Mouse (Mus musculus): Measurements from ENCODE around the gene Aqr. TPM values are rescaled to one million over a fixed set of nuclear protein-coding genes. Genes with fewer than 3 reads are reported as not detected.

Gene Aqr
- polyA plus RNA-seq, 1 experiment: 30.5 TPM

- no peak overlapping the region for H3K27ac ChIP-seq (ENCODE audit: insufficient read depth, low read depth, low read length)
- TF ChIP-seq POLR2A (IDR thresholded peaks at IDR 0.05; ENCODE audit: borderline replicate concordance, low read depth, low read length): peak; percentile 80; the same call in 1 of the 2 replicates
- TF ChIP-seq CTCF (IDR thresholded peaks at IDR 0.05; ENCODE audit: low read depth, low read length): no peak
These were observed 12.0 kb downstream of the Aqr start for GRCm38 (mm10) chr2:114174651-114175484.

GRCm38 (mm10) chr2:114173248-114173647 lies 13.6 kb downstream of the Aqr start:
- H3K4me3 ChIP-seq (ENCODE audit: insufficient read depth, low read length): no peak overlapping the region
- TF ChIP-seq CTCF (IDR thresholded peaks at IDR 0.05; ENCODE audit: low read depth, low read length): no peak
- peaks cover 4% of the 10 kb centered on the region; the same call in 1 of the 2 replicates for H3K4me1 ChIP-seq (ENCODE audit: control insufficient read depth, insufficient read depth, low read length)
- no peak overlapping the region for H3K27ac ChIP-seq (ENCODE audit: insufficient read depth, low read depth, low read length)

More at GRCm38 (mm10) chr2:114174651-114175484, 12.0 kb downstream of the Aqr start:
- Histone ChIP-seq H3K4me3 (ENCODE audit: insufficient read depth, low read length) (peak overlapping the region; percentile 80), H3K4me1 (ENCODE audit: control insufficient read depth, insufficient read depth, low read length) (peaks cover 4% of the 10 kb centered on the region; the same call in 1 of the 2 replicates)

- Histone ChIP-seq H3K27ac (ENCODE audit: insufficient read depth, low read depth, low read length) (no peak overlapping the region), H3K4me1 (ENCODE audit: control insufficient read depth, insufficient read depth, low read length) (no peaks in the 10 kb centered on the region), H3K4me3 (ENCODE audit: insufficient read depth, low read length) (no peak overlapping the region)
- no peak for TF ChIP-seq CTCF (IDR thresholded peaks at IDR 0.05; ENCODE audit: low read depth, low read length)
- no peak for TF ChIP-seq POLR2A (IDR thresholded peaks at IDR 0.05; ENCODE audit: borderline replicate concordance, low read depth, low read length)
These were observed 19.0 kb downstream of the Aqr start for GRCm38 (mm10) chr2:114167837-114168236.

- TF ChIP-seq CTCF (IDR thresholded peaks at IDR 0.05; ENCODE audit: low read depth, low read length) (no peak), POLR2A (IDR thresholded peaks at IDR 0.05; ENCODE audit: borderline replicate concordance, low read depth, low read length) (no peak)
- H3K4me1 ChIP-seq (ENCODE audit: control insufficient read depth, insufficient read depth, low read length): peaks cover 9% of the 10 kb centered on the region
- no peak overlapping the region for H3K4me3 ChIP-seq (ENCODE audit: insufficient read depth, low read length)
- H3K27ac ChIP-seq (ENCODE audit: insufficient read depth, low read depth, low read length): no peak overlapping the region
These were observed 24.8 kb downstream of the Aqr start for GRCm38 (mm10) chr2:114161978-114162377.

- Histone ChIP-seq H3K4me1 (ENCODE audit: control insufficient read depth, insufficient read depth, low read length) (peaks cover 13% of the 10 kb centered on the region), H3K27ac (ENCODE audit: insufficient read depth, low read depth, low read length) (no peak overlapping the region), H3K4me3 (ENCODE audit: insufficient read depth, low read length) (no peak overlapping the region)
- TF ChIP-seq CTCF (IDR thresholded peaks at IDR 0.05; ENCODE audit: low read depth, low read length) (no peak), POLR2A (IDR thresholded peaks at IDR 0.05; ENCODE audit: borderline replicate concordance, low read depth, low read length) (no peak)
These were observed 29.5 kb downstream of the Aqr start for GRCm38 (mm10) chr2:114157345-114157744.

GRCm38 (mm10) chr2:114156639-114157038 lies 30.2 kb downstream of the Aqr start:
- no peak overlapping the region for H3K4me3 ChIP-seq (ENCODE audit: insufficient read depth, low read length)
- peaks cover 13% of the 10 kb centered on the region for H3K4me1 ChIP-seq (ENCODE audit: control insufficient read depth, insufficient read depth, low read length)
- TF ChIP-seq CTCF (IDR thresholded peaks at IDR 0.05; ENCODE audit: low read depth, low read length) (no peak), POLR2A (IDR thresholded peaks at IDR 0.05; ENCODE audit: borderline replicate concordance, low read depth, low read length) (no peak)
- H3K27ac ChIP-seq (ENCODE audit: insufficient read depth, low read depth, low read length): no peak overlapping the region; the same call in 1 of the 2 replicates

- H3K27ac ChIP-seq (ENCODE audit: insufficient read depth, low read depth, low read length): no peak overlapping the region
- no peak for TF ChIP-seq CTCF (IDR thresholded peaks at IDR 0.05; ENCODE audit: low read depth, low read length)
- no peak for TF ChIP-seq POLR2A (IDR thresholded peaks at IDR 0.05; ENCODE audit: borderline replicate concordance, low read depth, low read length)
These were observed 33.6 kb downstream of the Aqr start for GRCm38 (mm10) chr2:114153247-114153646.

GRCm38 (mm10) chr2:114146864-114147458 lies 39.9 kb downstream of the Aqr start:
- Histone ChIP-seq H3K4me3 (ENCODE audit: insufficient read depth, low read length) (no peak overlapping the region), H3K4me1 (ENCODE audit: control insufficient read depth, insufficient read depth, low read length) (no peaks in the 10 kb centered on the region), H3K27ac (ENCODE audit: insufficient read depth, low read depth, low read length) (no peak overlapping the region)
- no peak for TF ChIP-seq POLR2A (IDR thresholded peaks at IDR 0.05; ENCODE audit: borderline replicate concordance, low read depth, low read length)
- TF ChIP-seq CTCF (IDR thresholded peaks at IDR 0.05; ENCODE audit: low read depth, low read length): no peak

More at GRCm38 (mm10) chr2:114153247-114153646, 33.6 kb downstream of the Aqr start:
- Histone ChIP-seq H3K4me3 (ENCODE audit: insufficient read depth, low read length) (no peak overlapping the region), H3K4me1 (ENCODE audit: control insufficient read depth, insufficient read depth, low read length) (peaks cover 8% of the 10 kb centered on the region)

GRCm38 (mm10) chr2:114145315-114145801 lies 41.5 kb downstream of the Aqr start:
- Histone ChIP-seq H3K27ac (ENCODE audit: insufficient read depth, low read depth, low read length) (no peak overlapping the region), H3K4me1 (ENCODE audit: control insufficient read depth, insufficient read depth, low read length) (no peaks in the 10 kb centered on the region), H3K4me3 (ENCODE audit: insufficient read depth, low read length) (no peak overlapping the region)
- no peak for TF ChIP-seq CTCF (IDR thresholded peaks at IDR 0.05; ENCODE audit: low read depth, low read length)
- TF ChIP-seq POLR2A (IDR thresholded peaks at IDR 0.05; ENCODE audit: borderline replicate concordance, low read depth, low read length): no peak

- no peak for TF ChIP-seq POLR2A (IDR thresholded peaks at IDR 0.05; ENCODE audit: borderline replicate concordance, low read depth, low read length)
- TF ChIP-seq CTCF (IDR thresholded peaks at IDR 0.05; ENCODE audit: low read depth, low read length): no peak
- Histone ChIP-seq H3K27ac (ENCODE audit: insufficient read depth, low read depth, low read length) (no peak overlapping the region), H3K4me1 (ENCODE audit: control insufficient read depth, insufficient read depth, low read length) (no peaks in the 10 kb centered on the region), H3K4me3 (ENCODE audit: insufficient read depth, low read length) (no peak overlapping the region)
These were observed 41.9 kb downstream of the Aqr start for GRCm38 (mm10) chr2:114144915-114145314.
